Mouse (Mus musculus) heart, adult 2 months (tissue): ENCODE results near the gene Sox2.

Source experiments
- CTCF ChIP-seq: fragments of 200-600 bp; IDR thresholded peaks from 2 replicates; pipeline ENCODE4 v1.8.1; 2022; ENCODE audit warnings: antibody characterized with exemption, mild to moderate bottlenecking, moderate library complexity
- EP300 ChIP-seq: fragments of 200-500 bp; IDR thresholded peaks from 2 replicates; pipeline ENCODE4 v1.6.1; 2011; ENCODE audit warnings: low read depth, low read length, control low read depth; ENCODE audit not compliant: insufficient read depth
- POLR2A ChIP-seq: fragments of 200-500 bp; IDR thresholded peaks from 2 replicates; pipeline ENCODE4 v1.6.1; 2011; ENCODE audit warnings: mild to moderate bottlenecking, low read depth, low read length, control low read depth; ENCODE audit not compliant: insufficient read depth

GRCm38 (mm10) chr3:34658966-34659535, 8.8 kb downstream of the Sox2 start:
- TF ChIP-seq POLR2A: no peak
- TF ChIP-seq CTCF: no peak
- no peak for TF ChIP-seq EP300
